Mouse (Mus musculus) liver, embryonic 16.5 days (tissue): ENCODE results near the gene Arap2. TPM values are rescaled to one million over a fixed set of nuclear protein-coding genes. Genes with fewer than 3 reads are reported as not detected.

Source experiments
- ATAC-seq: fragments of 200-750 bp; cut with Nextera tagmentation; 2 replicates; pipeline ENCODE4 v1.8.0; 2017; ENCODE audit warnings: low read depth, mild to moderate bottlenecking, moderate number of reproducible peaks, moderate library complexity
- H3K27ac ChIP-seq: fragments of 300-500 bp; sonication (generic); 2 replicates; pipeline ENCODE4 v1.5.1; 2014; ENCODE audit warnings: mild to moderate bottlenecking, low read length
- H3K27me3 ChIP-seq: fragments of 300-500 bp; sonication (generic); 2 replicates; pipeline ENCODE4 v1.6.1; 2014; ENCODE audit warnings: low read depth, low read length, mixed read lengths; ENCODE audit not compliant: control insufficient read depth, insufficient read depth
- H3K36me3 ChIP-seq: fragments of 300-500 bp; sonication (generic); 2 replicates; pipeline ENCODE4 v1.6.1; 2014; ENCODE audit warnings: mild to moderate bottlenecking; ENCODE audit not compliant: control insufficient read depth, insufficient read depth
- H3K4me1 ChIP-seq: fragments of 300-500 bp; sonication (generic); 2 replicates; pipeline ENCODE4 v1.6.1; 2014; ENCODE audit warnings: low read depth, low read length, mixed read lengths; ENCODE audit not compliant: control insufficient read depth
- H3K4me2 ChIP-seq: fragments of 300-500 bp; sonication (generic); 2 replicates; pipeline ENCODE4 v1.6.1; 2014; ENCODE audit warnings: low read depth, low read length, mixed read lengths
- H3K4me3 ChIP-seq: fragments of 300-500 bp; sonication (generic); 2 replicates; pipeline ENCODE4 v1.5.1; 2014; ENCODE audit warnings: low read depth, mild to moderate bottlenecking, low read length
- H3K9ac ChIP-seq: fragments of 300-500 bp; sonication (generic); 2 replicates; pipeline ENCODE4 v1.6.1; 2014; ENCODE audit warnings: low read depth, low read length
- H3K9me3 ChIP-seq: fragments of 300-500 bp; sonication (generic); replicated peaks from 2 replicates; pipeline ENCODE4 v1.6.1; 2016; ENCODE audit warnings: low read length; ENCODE audit not compliant: control insufficient read depth
- WGBS: fragments of 180-500 bp; shearing (Covaris S2); extraction: QIAGEN DNeasy Blood & Tissue Kit; methylation state at CpG from one replicate; pipeline ENCODE4 v1.1.7; 2014; ENCODE audit not compliant: insufficient replicate concordance; 5-methylcytosine and 5-hydroxymethylcytosine counted together
- polyA plus RNA-seq: library from polyadenylated mRNA; unstranded; fragments of >200 nt; fragmentation: Nextera tagmentation; extraction: Ambion mirVana; gene quantifications from 2 replicates; pipeline ENCODE4 v1.2.1, GENCODE M21; 2015

The Arap2 gene
- polyA plus RNA-seq, 1 experiment from 2014 or later = 1.7 TPM

GRCm38 (mm10) chr5:62622848-62623479, 143.0 kb downstream of the Arap2 start:
- Histone ChIP-seq H3K36me3 (no peaks in the 10 kb centered on the region), H3K9me3 (no peaks in the 10 kb centered on the region), H3K4me3 (no peak overlapping the region), H3K27ac (no peak overlapping the region), H3K4me1 (no peaks in the 10 kb centered on the region), H3K9ac (no peak overlapping the region), H3K4me2 (no peak overlapping the region), H3K27me3 (no peaks in the 10 kb centered on the region)
- ATAC-seq = peak; percentile 50; the same call in 1 of the 2 replicates
- WGBS = 61% methylated on average over 11 of the region's 11 CpGs

GRCm38 (mm10) chr5:62618286-62618685, 147.7 kb downstream of the Arap2 start:
- Histone ChIP-seq H3K36me3 (no peaks in the 10 kb centered on the region), H3K4me1 (no peaks in the 10 kb centered on the region), H3K9ac (no peak overlapping the region), H3K27me3 (no peaks in the 10 kb centered on the region), H3K4me2 (no peak overlapping the region), H3K4me3 (no peak overlapping the region), H3K27ac (no peak overlapping the region), H3K9me3 (no peaks in the 10 kb centered on the region)
- no peak for ATAC-seq

GRCm38 (mm10) chr5:62611990-62612389, 154.0 kb downstream of the Arap2 start:
- H3K36me3 ChIP-seq = no peaks in the 10 kb centered on the region
- no peak overlapping the region for H3K27ac ChIP-seq
- ATAC-seq = no peak
- no peaks in the 10 kb centered on the region for H3K4me1 ChIP-seq
- no peak overlapping the region for H3K4me3 ChIP-seq
- H3K9me3 ChIP-seq = no peaks in the 10 kb centered on the region
- no peaks in the 10 kb centered on the region for H3K27me3 ChIP-seq
- H3K4me2 ChIP-seq = no peak overlapping the region
- no peak overlapping the region for H3K9ac ChIP-seq
- 45% methylated on average over 3 of the region's 3 CpGs for WGBS

GRCm38 (mm10) chr5:62587348-62587747, 178.6 kb downstream of the Arap2 start:
- 68% methylated on average over 1 of the region's 1 CpGs for WGBS
- no peaks in the 10 kb centered on the region for H3K4me1 ChIP-seq
- no peak overlapping the region for H3K4me3 ChIP-seq
- H3K27me3 ChIP-seq = no peaks in the 10 kb centered on the region
- H3K9ac ChIP-seq = no peak overlapping the region
- no peak overlapping the region for H3K27ac ChIP-seq
- H3K4me2 ChIP-seq = no peak overlapping the region
- H3K36me3 ChIP-seq = no peaks in the 10 kb centered on the region
- no peaks in the 10 kb centered on the region for H3K9me3 ChIP-seq
- no peak for ATAC-seq

GRCm38 (mm10) chr5:62582643-62583042, 183.3 kb downstream of the Arap2 start:
- Histone ChIP-seq H3K27ac (no peak overlapping the region), H3K36me3 (no peaks in the 10 kb centered on the region), H3K9ac (no peak overlapping the region), H3K4me3 (no peak overlapping the region), H3K4me2 (no peak overlapping the region), H3K4me1 (no peaks in the 10 kb centered on the region), H3K9me3 (no peaks in the 10 kb centered on the region), H3K27me3 (no peaks in the 10 kb centered on the region)
- ATAC-seq = no peak
- WGBS = 24% methylated on average over 2 of the region's 2 CpGs

GRCm38 (mm10) chr5:62581699-62582098, 184.3 kb downstream of the Arap2 start:
- Histone ChIP-seq H3K9me3 (no peaks in the 10 kb centered on the region), H3K27ac (no peak overlapping the region), H3K36me3 (no peaks in the 10 kb centered on the region), H3K9ac (no peak overlapping the region), H3K27me3 (no peaks in the 10 kb centered on the region), H3K4me3 (no peak overlapping the region), H3K4me2 (no peak overlapping the region), H3K4me1 (no peaks in the 10 kb centered on the region)
- WGBS = 57% methylated on average over 3 of the region's 3 CpGs
- ATAC-seq = no peak

- no peaks in the 10 kb centered on the region for H3K4me1 ChIP-seq
- no peaks in the 10 kb centered on the region for H3K36me3 ChIP-seq
- no peak overlapping the region for H3K4me2 ChIP-seq
- no peak overlapping the region for H3K27ac ChIP-seq
- WGBS = 64% methylated on average over 3 of the region's 3 CpGs
- no peaks in the 10 kb centered on the region for H3K27me3 ChIP-seq
- ATAC-seq = no peak
- no peak overlapping the region for H3K9ac ChIP-seq
- no peaks in the 10 kb centered on the region for H3K9me3 ChIP-seq
- no peak overlapping the region for H3K4me3 ChIP-seq
Observed at GRCm38 (mm10) chr5:62574336-62574844, 191.6 kb downstream of the Arap2 start.

Other genes starting within 250 kb of the Arap2 start
- not detected in 2 replicates for gene Dthd1, start 47.7 kb upstream of the Arap2 start, polyA plus RNA-seq